Mouse (Mus musculus) ES-Bruce4 (cell line): ENCODE results near the gene Mrpl52.

ENCODE experiments used
- CTCF ChIP-seq: IDR thresholded peaks from one replicate; pipeline ENCODE4 v1.8.1; 2011; ENCODE audit warnings: low read depth, low read length
- EP300 ChIP-seq: IDR thresholded peaks from 2 replicates; pipeline ENCODE4 v1.6.1; 2011; ENCODE audit warnings: low read depth, low read length; ENCODE audit not compliant: insufficient read depth
- POLR2A ChIP-seq: IDR thresholded peaks from one replicate; pipeline ENCODE4 v1.8.1; 2011; ENCODE audit warnings: low read length; ENCODE audit not compliant: insufficient read depth

DNA sequence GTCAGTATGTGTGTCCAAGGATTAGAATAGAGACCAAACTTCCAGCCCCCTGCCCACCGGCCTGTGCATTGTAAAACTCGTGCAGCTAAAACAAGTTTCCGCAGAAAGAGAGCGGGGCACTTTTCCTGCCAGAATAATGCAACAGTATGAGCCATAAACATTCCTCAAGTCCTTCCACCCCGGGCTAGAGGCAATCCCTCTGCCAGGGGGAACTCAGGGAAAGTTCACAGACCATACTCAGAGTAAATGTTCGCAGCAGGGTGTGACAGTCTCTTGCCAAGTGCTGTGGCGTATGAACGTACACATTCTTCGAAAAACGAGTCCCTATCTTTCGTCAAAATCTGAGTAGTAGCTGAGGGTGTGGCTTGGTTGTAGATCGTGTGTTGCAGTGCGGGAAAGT is 47.1 kb upstream of the Mrpl52 start:
- TF ChIP-seq CTCF: no peak
- TF ChIP-seq POLR2A: no peak
- TF ChIP-seq EP300: no peak
